Mouse (Mus musculus): ENCODE data around the gene B3gat2.

B3gat2 gene

DNA sequence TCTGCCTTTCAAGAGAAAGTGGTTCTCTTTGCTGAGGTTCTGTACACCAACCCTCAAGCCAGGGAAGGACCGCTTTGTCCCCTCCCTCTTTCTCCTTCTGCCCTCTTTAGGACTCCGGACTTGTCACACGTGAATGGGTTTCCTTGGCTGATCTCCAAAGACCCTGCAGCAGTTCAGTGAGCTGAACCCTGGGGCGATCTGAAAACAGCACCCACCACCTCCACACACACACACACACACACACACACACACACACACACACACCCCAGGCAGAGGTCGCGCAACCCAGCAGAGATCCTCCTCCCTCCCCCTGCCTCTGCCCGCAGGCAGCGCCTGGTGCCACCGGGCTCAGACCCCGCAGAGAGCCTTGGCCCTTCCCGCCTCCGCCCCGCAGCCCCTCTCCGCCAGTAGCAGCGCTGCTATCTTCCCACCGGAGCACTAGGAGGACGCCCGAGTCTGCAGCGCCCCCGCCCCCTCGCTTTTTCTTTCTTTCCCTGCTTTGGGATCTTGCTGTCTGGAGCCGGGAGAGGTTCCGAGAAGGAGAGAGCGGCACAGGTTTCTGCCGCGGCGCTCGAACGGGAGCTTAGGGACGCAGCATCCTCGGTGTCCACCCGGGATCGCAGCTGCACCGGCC lies at the start of gene B3gat2:
TSS of gene B3gat2 (plus strand) at position 252 of the 634 bp plus-strand sequence.
- DNase-seq (ENCODE audit: low spot score): no peak

DNA sequence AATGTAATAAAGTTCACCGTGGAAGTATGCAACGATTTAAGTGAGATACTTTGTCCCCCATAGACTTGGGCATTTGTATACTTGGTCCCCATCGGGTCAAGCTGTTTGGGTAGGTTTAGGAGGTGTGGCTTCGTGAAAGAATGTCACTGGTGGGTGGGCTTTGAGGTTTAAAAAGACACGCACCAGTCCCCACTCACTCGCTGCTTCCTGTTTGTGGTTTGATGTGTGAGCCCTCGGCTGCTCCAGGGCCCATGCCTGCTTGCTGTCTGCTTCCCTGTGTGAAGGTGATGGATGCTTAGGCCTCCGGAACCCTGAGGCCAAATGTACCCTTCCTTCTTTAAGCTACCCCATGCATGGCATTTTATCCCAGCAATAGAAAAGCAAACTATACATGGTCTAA lies 41.2 kb upstream of the B3gat2 start:
- peak; percentile 26 for DNase-seq (ENCODE audit: low spot score)

DNA sequence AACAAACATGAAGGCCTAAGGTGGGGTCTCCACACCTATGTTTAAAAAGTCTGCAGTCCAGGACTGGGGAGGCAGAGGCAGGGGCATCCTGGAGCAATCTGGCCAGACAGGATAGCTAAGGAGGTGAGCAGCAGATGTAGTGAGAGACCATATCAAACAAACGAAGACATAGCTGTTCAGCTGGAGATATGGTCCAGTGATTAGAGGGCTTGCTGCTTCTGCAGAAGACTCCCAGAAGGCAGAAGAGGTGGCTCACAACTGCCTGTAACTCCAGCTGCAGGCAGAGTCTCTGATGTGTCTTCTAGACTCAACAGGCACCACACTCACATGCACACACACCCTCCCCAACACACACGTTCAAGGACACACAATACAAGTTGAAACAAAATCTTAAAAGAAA lies 40.5 kb upstream of the B3gat2 start:
- peak; percentile 4 for DNase-seq (ENCODE audit: low spot score)

- DNase-seq (ENCODE audit: low spot score): no peak
These were observed 38.8 kb upstream of the B3gat2 start for GRCm38 (mm10) chr1:23722469-23723372.

DNA sequence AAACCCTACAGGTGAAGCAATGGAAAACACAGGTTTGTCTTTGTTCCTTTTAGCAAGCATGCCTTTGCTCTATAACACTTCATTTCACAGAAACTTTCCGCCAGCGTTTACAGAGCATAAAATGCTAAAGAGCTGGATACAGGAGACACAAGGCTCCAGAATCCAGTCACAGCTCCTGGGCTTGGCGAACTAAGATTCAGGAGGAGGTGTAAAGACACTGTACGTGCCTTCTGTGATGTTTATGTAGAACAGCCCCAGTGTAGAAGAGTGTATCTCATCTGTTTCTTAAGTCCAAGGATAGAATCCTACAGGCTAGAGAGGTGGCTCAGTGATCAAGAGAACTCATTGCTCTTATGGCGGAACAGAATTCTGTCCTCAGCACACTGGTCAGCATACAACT lies 30.2 kb upstream of the B3gat2 start:
- DNase-seq (ENCODE audit: low spot score): no peak

GRCm38 (mm10) chr1:23750864-23751532 lies 10.6 kb upstream of the B3gat2 start:
- DNase-seq (ENCODE audit: low spot score): no peak

DNA sequence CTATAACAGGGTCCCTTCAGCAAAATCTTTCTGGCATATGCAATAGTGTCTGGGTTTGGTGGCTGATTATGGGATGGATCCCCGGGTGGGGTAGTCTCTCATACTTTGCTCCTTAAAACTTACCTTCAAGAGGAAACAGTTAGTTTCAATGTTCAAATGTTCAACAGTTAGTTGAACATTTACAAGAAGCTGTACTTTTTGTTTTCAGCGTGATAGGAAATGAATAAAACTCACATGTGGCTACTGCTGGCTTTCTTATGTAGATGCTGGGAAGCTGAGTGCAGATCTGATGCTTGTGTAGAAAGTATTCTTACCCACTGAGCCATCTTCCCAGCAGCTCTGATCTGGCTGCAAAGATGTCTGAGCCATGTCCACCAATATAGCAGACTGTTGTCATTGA lies 8.5 kb upstream of the B3gat2 start:
- DNase-seq (ENCODE audit: low spot score): no peak

DNA sequence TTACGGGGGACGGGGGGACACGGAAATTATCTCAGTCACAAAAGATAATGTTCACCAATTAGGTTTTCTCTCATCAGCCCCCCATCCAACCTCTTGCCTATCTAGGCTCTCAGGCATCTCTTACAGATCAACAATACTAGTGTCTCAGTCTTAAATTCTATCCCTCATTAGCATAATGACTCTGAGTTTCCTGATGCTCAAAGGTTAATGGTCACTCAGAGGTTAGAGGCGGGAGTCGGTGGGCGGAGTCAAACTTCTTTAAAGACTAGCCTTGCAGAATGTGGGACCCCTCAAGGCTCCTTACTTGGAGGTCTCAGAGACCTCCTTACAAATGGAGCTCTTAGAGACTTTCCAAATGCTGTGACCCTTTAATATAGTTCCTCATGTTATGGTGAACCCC lies 8.0 kb upstream of the B3gat2 start:
- DNase-seq (ENCODE audit: low spot score): no peak

- no peak for DNase-seq (ENCODE audit: low spot score)
These were observed 7.2 kb upstream of the B3gat2 start for GRCm38 (mm10) chr1:23754340-23754739.

DNA sequence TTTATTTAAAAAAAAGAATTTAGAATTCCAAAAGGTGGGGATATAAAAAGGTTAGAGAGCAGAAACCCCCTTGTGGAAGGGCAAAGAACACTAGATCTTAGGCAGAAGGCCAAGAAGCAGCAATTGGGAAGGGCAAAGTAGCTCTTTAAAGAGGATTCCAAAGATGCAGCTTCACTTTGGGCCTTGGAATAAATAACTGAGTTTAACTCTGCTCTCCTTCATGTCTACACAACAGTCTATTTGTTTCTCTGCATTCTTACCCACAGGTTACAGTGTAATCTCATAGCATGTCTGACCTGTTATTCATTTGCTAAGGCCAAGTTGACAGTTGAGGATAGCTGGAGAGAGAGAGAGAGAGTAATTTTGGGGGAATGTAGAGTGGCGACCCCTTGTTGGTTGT lies 6.6 kb upstream of the B3gat2 start:
- DNase-seq (ENCODE audit: low spot score): no peak

DNA sequence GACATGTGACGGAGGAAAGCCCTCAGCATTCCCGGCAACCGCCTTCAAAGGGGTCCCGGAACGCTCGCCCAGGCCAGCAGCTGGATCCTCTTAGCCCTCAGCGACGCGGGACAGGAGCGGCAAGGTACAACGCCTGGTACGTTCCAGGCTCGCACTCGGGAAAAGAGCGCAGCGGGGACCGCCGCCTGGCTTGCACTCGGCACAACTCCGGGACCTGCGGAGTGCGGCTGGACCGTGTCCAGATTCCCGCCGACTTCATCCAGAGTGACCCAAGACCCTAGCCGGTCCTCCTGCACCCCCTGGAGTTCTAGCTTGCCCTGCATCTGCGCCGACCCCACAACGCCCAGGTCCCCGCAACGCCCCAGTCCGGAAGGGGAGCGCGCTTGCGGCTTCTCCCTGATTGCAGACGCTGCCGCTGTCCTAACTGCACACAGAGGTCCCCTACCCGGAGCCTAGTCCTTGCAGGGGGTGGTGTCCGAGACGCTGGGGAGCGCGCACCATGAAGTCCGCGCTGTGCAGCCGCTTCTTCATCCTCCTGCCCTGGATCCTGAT lies 659 bp downstream of the B3gat2 start:
- DNase-seq (ENCODE audit: low spot score): no peak

GRCm38 (mm10) chr1:23762782-23763630 lies 1.5 kb downstream of the B3gat2 start:
- DNase-seq (ENCODE audit: low spot score): peak; percentile 72

DNA sequence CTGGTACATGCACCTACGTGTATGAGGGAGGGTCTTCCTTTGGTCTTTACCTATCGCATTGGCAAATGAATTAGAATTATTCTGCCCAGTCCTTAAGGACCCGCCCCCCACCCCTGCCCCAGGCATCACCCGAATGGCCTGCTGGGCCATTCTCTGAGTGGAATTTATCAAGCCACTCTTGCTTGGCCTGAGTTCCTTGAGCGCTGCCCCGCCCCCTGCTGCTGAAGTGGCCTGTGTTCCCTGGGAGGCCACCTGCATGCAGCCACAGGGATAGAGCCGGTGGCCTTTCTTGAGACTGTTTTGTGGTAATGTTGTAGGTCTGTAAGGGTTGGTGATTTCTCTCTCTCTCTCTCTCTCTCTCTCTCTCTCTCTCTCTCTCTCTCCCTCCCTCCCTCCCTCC lies 2.2 kb downstream of the B3gat2 start:
- DNase-seq (ENCODE audit: low spot score): no peak

- no peak for DNase-seq (ENCODE audit: low spot score)
These were observed 3.2 kb downstream of the B3gat2 start for GRCm38 (mm10) chr1:23764710-23765109.

DNA sequence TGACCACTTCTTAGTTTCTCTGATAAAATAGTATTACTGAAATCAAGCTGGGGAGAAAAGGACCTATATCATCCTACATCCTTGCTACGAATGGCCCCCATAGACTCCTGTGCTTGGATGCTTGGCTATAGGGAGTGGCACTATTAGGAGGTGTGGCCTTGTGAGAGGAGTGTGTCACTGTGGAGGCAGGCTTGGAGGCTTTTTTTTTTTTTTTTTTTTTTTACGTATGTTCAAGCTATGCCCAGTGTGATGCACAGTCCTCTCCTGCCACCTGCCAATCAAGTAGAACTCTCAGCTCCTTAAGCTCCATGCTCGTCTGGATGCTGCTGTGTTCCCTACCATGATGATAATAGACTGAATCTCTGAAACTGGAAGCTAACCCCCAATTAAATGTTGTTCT lies 11.5 kb downstream of the B3gat2 start:
- DNase-seq (ENCODE audit: low spot score): no peak

DNA sequence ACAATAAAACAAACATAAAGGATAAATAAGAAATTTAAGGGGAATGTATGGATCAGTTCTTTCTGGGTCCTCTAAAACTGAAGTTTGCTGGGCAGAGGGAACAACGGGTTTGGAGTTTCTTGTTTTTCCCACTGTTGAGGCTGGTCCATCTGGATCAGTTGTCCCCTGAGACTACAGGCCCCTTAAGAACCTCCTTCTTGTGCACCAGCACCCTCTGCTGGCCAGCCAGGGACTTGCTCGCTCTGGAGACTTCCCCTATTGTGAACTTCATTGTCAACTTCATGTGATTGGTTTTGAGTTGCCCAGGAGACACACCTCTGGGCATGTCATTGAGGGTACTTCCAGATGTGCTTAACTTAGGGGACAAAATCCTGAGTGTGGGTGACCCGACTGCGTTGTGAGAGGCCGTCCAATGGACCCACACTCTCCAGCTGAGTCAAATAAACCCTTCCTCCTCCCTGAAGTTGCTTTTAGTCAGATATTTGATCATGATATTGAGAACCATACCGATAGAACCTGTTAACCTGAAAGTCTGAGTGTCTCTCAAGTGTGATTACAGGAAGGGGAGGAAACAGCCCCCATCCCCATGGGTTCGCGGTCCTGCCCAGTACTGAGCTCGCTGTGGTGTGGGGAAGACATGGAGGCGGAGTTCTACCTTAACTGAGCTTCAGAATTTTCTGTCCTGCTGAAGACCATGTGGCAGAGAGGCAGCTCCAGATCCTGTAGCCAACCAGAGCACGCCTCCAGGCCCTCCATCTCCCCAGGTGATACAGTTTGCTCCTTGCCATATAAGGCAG lies 31.4 kb downstream of the B3gat2 start:
- DNase-seq (ENCODE audit: low spot score): peak; percentile 52

DNA sequence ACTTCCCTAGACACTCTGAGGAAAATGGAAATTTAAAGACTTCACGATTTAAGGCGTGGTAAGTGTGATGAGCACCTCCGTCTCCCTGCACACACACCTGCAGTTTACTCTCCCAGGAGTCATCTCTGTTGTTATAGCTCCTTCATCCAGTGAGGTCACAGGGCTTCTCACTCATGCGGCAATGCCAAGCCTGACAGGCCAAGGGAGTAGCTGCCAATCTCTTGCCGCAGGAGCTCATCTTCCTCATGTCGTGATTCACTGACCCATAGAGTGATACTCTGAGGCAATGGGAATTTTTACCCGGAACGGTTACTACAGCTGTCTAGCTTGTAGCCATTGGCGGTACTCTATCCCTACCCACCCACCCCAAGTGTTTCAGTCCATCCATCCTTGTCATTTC lies 36.8 kb downstream of the B3gat2 start:
- no peak for DNase-seq (ENCODE audit: low spot score)

DNA sequence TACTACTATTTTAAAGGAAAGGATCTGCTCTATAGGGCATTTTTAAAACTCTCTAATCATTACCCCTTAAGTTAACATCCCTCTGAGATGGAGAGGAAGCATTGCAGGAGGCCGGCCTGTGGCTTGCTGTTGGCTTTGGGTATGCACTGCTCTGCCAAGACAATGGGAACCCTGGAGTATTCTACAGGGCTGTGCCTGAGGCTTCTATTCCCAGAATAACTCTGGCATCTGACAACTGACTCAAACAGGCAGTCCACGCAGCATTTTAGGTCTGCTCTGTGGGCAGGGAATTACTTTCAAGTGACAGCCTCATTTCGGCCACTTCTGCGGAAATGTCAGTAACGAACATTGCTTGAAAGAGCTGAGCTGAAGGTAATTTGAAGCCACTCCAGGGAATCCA lies 60.1 kb downstream of the B3gat2 start:
- DNase-seq (ENCODE audit: low spot score): no peak

- peak; percentile 19 for DNase-seq (ENCODE audit: low spot score)
These were observed 65.6 kb downstream of the B3gat2 start for GRCm38 (mm10) chr1:23826887-23827758.

DNA sequence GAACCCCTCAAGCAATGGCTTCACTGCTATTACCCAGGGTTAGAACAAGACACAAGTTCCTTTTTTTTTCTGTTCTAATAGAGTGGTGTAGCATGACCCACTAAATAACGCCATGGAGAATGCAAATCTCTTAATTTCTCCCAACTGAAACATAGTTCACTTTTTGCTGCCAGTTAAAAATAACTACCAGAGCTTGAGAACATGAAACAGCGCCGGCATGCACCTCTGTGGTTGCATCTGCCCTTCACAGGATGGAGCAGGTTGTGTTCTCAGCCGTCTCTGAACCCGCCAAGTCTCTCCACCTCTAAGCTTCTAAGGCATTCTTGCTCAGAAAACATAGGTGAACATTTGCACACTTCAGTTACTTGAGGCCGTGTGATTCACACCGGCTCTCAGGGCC lies 72.7 kb downstream of the B3gat2 start:
- no peak for DNase-seq (ENCODE audit: low spot score)

Measured in spleen, adult 12 weeks (tissue).